Mouse (Mus musculus) limb, embryonic 14.5 days (tissue): ENCODE measurements at regions not wholly inside any gene's neighbourhood (a gene's known extent, or its start where the extent isn't known, plus 50 kb on each side); places are given as distances from the start of the nearest gene placed in this dataset.
A peak's percentile ranks its signal among the peaks of the same experiment; 100 is the strongest.

Experiments used
- ATAC-seq: fragments of 200-750 bp; cut with Nextera tagmentation; 2 replicates; pipeline ENCODE4 v1.8.0; 2017; ENCODE audit warnings: low read depth, moderate number of reproducible peaks, moderate TSS enrichment; ENCODE audit not compliant: low FRiP score
- DNase-seq: peaks from one replicate; pipeline ENCODE4 v3.0.0-alpha.2; 2015; ENCODE audit warnings: low spot score
- H3K27ac ChIP-seq: fragments of 300-500 bp; sonication (generic); replicated peaks from 2 replicates; pipeline ENCODE4 v1.5.1; 2014; ENCODE audit warnings: low read depth, mild to moderate bottlenecking, low read length, moderate library complexity, mixed read lengths
- H3K27me3 ChIP-seq: fragments of 300-500 bp; sonication (generic); 2 replicates; pipeline ENCODE4 v1.6.1; 2014; ENCODE audit warnings: low read length, mixed read lengths; ENCODE audit not compliant: control insufficient read depth, insufficient read depth
- H3K36me3 ChIP-seq: fragments of 300-500 bp; sonication (generic); 2 replicates; pipeline ENCODE4 v1.6.1; 2014; ENCODE audit warnings: mild to moderate bottlenecking, low read length, moderate library complexity, mixed read lengths; ENCODE audit not compliant: control insufficient read depth, insufficient read depth
- H3K4me1 ChIP-seq: fragments of 300-500 bp; sonication (generic); 2 replicates; pipeline ENCODE4 v1.6.1; 2014; ENCODE audit warnings: antibody characterized with exemption, low read length, mixed read lengths; ENCODE audit not compliant: control insufficient read depth, insufficient read depth
- H3K4me2 ChIP-seq: fragments of 300-500 bp; sonication (generic); replicated peaks from 2 replicates; pipeline ENCODE4 v1.6.1; 2014; ENCODE audit warnings: low read depth, mild to moderate bottlenecking, low read length, moderate library complexity; ENCODE audit not compliant: severe bottlenecking
- H3K4me3 ChIP-seq: fragments of 300-500 bp; sonication (generic); replicated peaks from 2 replicates; pipeline ENCODE4 v1.5.1; 2014; ENCODE audit warnings: low read length
- H3K9ac ChIP-seq: fragments of 300-500 bp; sonication (generic); 2 replicates; pipeline ENCODE4 v1.6.1; 2014; ENCODE audit warnings: mild to moderate bottlenecking, low read depth, low read length, moderate library complexity; ENCODE audit not compliant: severe bottlenecking
- H3K9me3 ChIP-seq: fragments of 300-500 bp; sonication (generic); 2 replicates; pipeline ENCODE4 v1.6.1; 2016; ENCODE audit warnings: low read length; ENCODE audit not compliant: control insufficient read depth
- POLR2A ChIP-seq: fragments of 200-500 bp; IDR thresholded peaks from 2 replicates; pipeline ENCODE4 v1.8.0; 2012; ENCODE audit warnings: inconsistent platforms, mild to moderate bottlenecking, moderate library complexity, borderline replicate concordance; ENCODE audit not compliant: insufficient read depth, insufficient read length; ENCODE audit errors: extremely low read depth
- WGBS: fragments of 180-500 bp; shearing (Covaris S2); extraction: QIAGEN DNeasy Blood & Tissue Kit; methylation state at CpG from one replicate; pipeline ENCODE4 v1.1.7; 2014; 5-methylcytosine and 5-hydroxymethylcytosine counted together

- no peaks in the 10 kb centered on the region for H3K27me3 ChIP-seq
- H3K4me1 ChIP-seq, result peaks cover 11% of the 10 kb centered on the region
- DNase-seq, result no peak
- 84% methylated on average over 6 of the region's 6 CpGs for WGBS
- H3K9ac ChIP-seq, result no peak overlapping the region
- H3K9me3 ChIP-seq, result no peaks in the 10 kb centered on the region
- ATAC-seq, result no peak
- H3K4me2 ChIP-seq, result no peak overlapping the region
- TF ChIP-seq POLR2A, result no peak
- no peak overlapping the region for H3K4me3 ChIP-seq
- no peak overlapping the region for H3K27ac ChIP-seq
- H3K36me3 ChIP-seq, result no peaks in the 10 kb centered on the region
These were observed 239.5 kb upstream of the Rgma start for GRCm38 (mm10) chr7:73135786-73136185.

GRCm38 (mm10) chr7:73138269-73138668, 237.0 kb upstream of the Rgma start:
- ATAC-seq, result no peak
- TF ChIP-seq POLR2A, result no peak
- Histone ChIP-seq H3K36me3 (no peaks in the 10 kb centered on the region), H3K27me3 (no peaks in the 10 kb centered on the region), H3K27ac (no peak overlapping the region), H3K4me1 (peaks cover 27% of the 10 kb centered on the region), H3K4me3 (no peak overlapping the region), H3K4me2 (no peak overlapping the region), H3K9ac (no peak overlapping the region), H3K9me3 (no peaks in the 10 kb centered on the region)
- no peak for DNase-seq
- 35% methylated on average over 5 of the region's 5 CpGs for WGBS

- ATAC-seq, result no peak
- H3K9me3 ChIP-seq, result no peaks in the 10 kb centered on the region
These were observed 236.3 kb upstream of the Rgma start for GRCm38 (mm10) chr7:73138861-73139493.

GRCm38 (mm10) chr7:73139901-73140300, 235.4 kb upstream of the Rgma start:
- H3K9me3 ChIP-seq, result no peaks in the 10 kb centered on the region
- H3K9ac ChIP-seq, result no peak overlapping the region
- TF ChIP-seq POLR2A, result no peak
- peaks cover 29% of the 10 kb centered on the region for H3K4me1 ChIP-seq
- no peak overlapping the region for H3K4me2 ChIP-seq
- no peak overlapping the region for H3K27ac ChIP-seq
- H3K36me3 ChIP-seq, result no peaks in the 10 kb centered on the region
- no peaks in the 10 kb centered on the region for H3K27me3 ChIP-seq
- WGBS, result 64% methylated on average over 6 of the region's 6 CpGs
- DNase-seq (no peak), ATAC-seq (no peak)
- no peak overlapping the region for H3K4me3 ChIP-seq

More at GRCm38 (mm10) chr7:73138861-73139493, 236.3 kb upstream of the Rgma start:
- H3K27me3 ChIP-seq, result no peaks in the 10 kb centered on the region
- no peak overlapping the region for H3K27ac ChIP-seq
- TF ChIP-seq POLR2A, result no peak
- H3K36me3 ChIP-seq, result no peaks in the 10 kb centered on the region
- no peak for DNase-seq
- WGBS, result 22% methylated on average over 8 of the region's 8 CpGs
- no peak overlapping the region for H3K9ac ChIP-seq
- H3K4me3 ChIP-seq, result no peak overlapping the region
- H3K4me2 ChIP-seq, result no peak overlapping the region
- H3K4me1 ChIP-seq, result peaks cover 27% of the 10 kb centered on the region

GRCm38 (mm10) chr7:73141167-73141566, 234.1 kb upstream of the Rgma start:
- Histone ChIP-seq H3K4me2 (no peak overlapping the region), H3K36me3 (no peaks in the 10 kb centered on the region), H3K4me3 (no peak overlapping the region), H3K27me3 (no peaks in the 10 kb centered on the region), H3K27ac (no peak overlapping the region), H3K9me3 (no peaks in the 10 kb centered on the region), H3K9ac (no peak overlapping the region), H3K4me1 (peaks cover 35% of the 10 kb centered on the region)
- WGBS, result 2% methylated on average over 5 of the region's 5 CpGs
- no peak for TF ChIP-seq POLR2A
- ATAC-seq (peak; percentile 55; the same call in 1 of the 2 replicates), DNase-seq (no peak)
